Mouse (Mus musculus): ENCODE results near the gene Vkorc1. TPM values are rescaled to one million over a fixed set of nuclear protein-coding genes. Genes with fewer than 3 reads are reported as not detected.
"Not testable (repeated sequence)": the region's sequence is repeated elsewhere in the genome, so short reads cannot be mapped to it uniquely, and the experiment has no call there.

The Vkorc1 gene
- polyA plus RNA-seq, 1 experiment from 2014 or later, result 513 TPM

DNA sequence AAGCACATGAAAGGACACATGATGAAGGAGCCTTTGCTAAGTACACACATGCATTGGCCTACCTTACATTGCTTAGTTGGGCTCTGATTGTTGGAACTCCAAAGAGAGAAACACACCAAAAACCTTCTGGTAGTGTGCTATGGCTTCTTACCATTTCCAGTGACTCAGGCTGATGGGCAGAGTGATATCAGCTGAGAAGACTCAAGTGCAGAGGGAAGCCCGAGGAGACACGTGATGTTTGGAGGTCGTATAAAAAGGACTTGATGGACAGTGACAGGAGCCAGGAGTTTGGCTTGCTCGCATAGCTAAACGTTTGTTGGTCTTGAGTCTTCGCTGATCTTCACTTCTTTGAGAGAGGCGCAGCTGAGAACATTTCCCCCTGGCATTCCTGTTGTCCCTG, 2.1 kb upstream of the Vkorc1 start:
- Histone ChIP-seq H3K9ac (replicated peaks) (no peak overlapping the region), H3K27ac (ENCODE audit: low read depth) (no peak overlapping the region), H3K4me2 (ENCODE audit: low read depth, low read length) (no peak overlapping the region), H3K4me3 (ENCODE audit: low read depth, low read length) (no peak overlapping the region), H3K4me1 (ENCODE audit: insufficient read depth) (peaks cover 29% of the 10 kb centered on the region), H3K27me3 (ENCODE audit: insufficient read depth, low read length) (no peaks in the 10 kb centered on the region), H3K36me3 (replicated peaks; ENCODE audit: insufficient read depth, low read length) (peaks cover 3% of the 10 kb centered on the region; the same call in 1 of the 2 replicates), H3K9me3 (ENCODE audit: low read length) (no peaks in the 10 kb centered on the region)
- ATAC-seq, result no peak
- no peak for DNase-seq
- 82% methylated on average over 7 of the region's 7 CpGs for WGBS (ENCODE audit: insufficient replicate concordance)
- TF ChIP-seq CTCF (IDR thresholded peaks at IDR 0.05; ENCODE audit: low read depth), result no peak
- no peak for TF ChIP-seq EP300 (IDR thresholded peaks at IDR 0.05; ENCODE audit: low read depth)

DNA sequence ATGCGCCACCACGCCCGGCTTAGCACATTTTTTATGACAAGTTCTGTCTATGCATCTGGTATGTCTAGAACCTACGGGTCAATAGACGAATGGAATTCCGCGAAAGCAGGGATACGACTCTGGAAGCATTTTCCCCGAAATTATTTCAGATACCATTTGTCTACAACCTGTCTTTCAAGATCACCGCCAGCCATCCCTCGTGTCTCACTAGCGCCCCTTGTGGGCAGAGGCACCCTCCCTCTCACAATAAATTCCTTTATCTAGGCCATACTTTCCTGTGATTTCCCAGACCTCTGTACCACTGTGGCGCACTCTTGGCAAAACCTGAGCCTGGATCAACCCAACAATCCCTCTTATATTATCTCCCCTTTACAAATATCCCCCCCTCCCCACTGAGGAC, 967 bp upstream of the Vkorc1 start:
- H3K4me2 ChIP-seq (ENCODE audit: low read depth, low read length), result 0 out of 2 replicates have a peak overlapping the region, but pooled peaks have one; percentile 90
- DNase-seq (peak; percentile 80), ATAC-seq (no peak)
- no peak overlapping the region for H3K27ac ChIP-seq (ENCODE audit: low read depth)
- no peak overlapping the region for H3K4me3 ChIP-seq (ENCODE audit: low read depth, low read length)
- no peak overlapping the region for H3K9ac ChIP-seq (replicated peaks)
- peaks cover 29% of the 10 kb centered on the region for H3K4me1 ChIP-seq (ENCODE audit: insufficient read depth)
- peaks cover 4% of the 10 kb centered on the region; the same call in 1 of the 2 replicates for H3K36me3 ChIP-seq (replicated peaks; ENCODE audit: insufficient read depth, low read length)
- no peaks in the 10 kb centered on the region for H3K27me3 ChIP-seq (ENCODE audit: insufficient read depth, low read length)
- WGBS (ENCODE audit: insufficient replicate concordance), result 57% methylated on average over 13 of the region's 13 CpGs
- no peaks in the 10 kb centered on the region for H3K9me3 ChIP-seq (ENCODE audit: low read length)
- TF ChIP-seq CTCF (IDR thresholded peaks at IDR 0.05; ENCODE audit: low read depth), result peak; percentile 88
- no peak for TF ChIP-seq EP300 (IDR thresholded peaks at IDR 0.05; ENCODE audit: low read depth)

DNA sequence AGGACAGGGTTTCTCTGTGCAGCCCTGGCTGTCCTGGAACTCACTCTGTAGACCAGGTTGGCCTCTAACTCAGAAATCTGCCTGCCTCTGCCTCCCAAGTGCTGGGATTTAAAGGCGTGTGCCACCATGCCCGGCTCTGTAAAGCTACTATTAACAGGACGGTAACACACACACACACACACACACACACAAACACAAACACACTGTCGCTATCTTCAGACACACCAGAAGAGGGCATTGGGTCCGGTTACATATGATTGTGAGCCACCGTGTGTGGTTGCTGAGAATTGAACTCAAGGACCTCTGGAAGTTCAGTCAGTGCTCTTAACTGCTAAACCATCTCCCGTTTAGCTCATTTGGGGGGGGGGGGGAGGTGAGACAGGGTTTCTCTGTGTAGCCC, 474 bp upstream of the Vkorc1 start:
- DNase-seq; H3K9me3 ChIP-seq (ENCODE audit: low read length); H3K36me3 ChIP-seq (replicated peaks; ENCODE audit: insufficient read depth, low read length); H3K27me3 ChIP-seq (ENCODE audit: insufficient read depth, low read length); ATAC-seq; H3K9ac ChIP-seq (replicated peaks): not testable (repeated sequence)
- peak overlapping the region; percentile 64 for H3K4me3 ChIP-seq (ENCODE audit: low read depth, low read length)
- 58% methylated on average over 7 of the region's 7 CpGs for WGBS (ENCODE audit: insufficient replicate concordance)
- H3K27ac ChIP-seq (ENCODE audit: low read depth), result 0 out of 2 replicates have a peak overlapping the region, but pooled peaks have one; percentile 24
- peak overlapping the region; percentile 90 for H3K4me2 ChIP-seq (ENCODE audit: low read depth, low read length)
- peaks cover 29% of the 10 kb centered on the region for H3K4me1 ChIP-seq (ENCODE audit: insufficient read depth)

DNA sequence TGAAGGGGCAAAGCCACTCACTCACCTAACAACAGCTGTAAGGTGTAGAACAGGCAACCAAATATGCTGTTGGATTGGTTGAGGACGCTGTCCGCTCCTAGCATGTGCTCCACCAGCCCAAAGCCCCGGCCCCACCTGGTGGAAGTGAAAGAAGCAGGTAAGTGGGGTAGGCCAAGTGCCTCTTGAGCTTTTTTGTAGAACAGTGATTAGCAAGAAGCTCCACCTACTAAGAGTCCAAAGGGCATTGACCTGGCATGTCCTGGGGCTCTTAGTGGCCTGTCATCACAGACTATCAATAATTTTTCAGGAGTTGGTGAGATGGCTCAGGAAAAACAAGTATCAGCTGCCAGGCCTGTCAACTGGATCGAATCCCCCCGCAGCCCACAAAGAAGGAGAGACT, 937 bp downstream of the Vkorc1 start:
- 69% methylated on average over 5 of the region's 5 CpGs for WGBS (ENCODE audit: insufficient replicate concordance)
- H3K4me3 ChIP-seq (ENCODE audit: low read depth, low read length), result peak overlapping the region; percentile 64

GRCm38 (mm10) chr7:127890798-127891197, 4.6 kb downstream of the Vkorc1 start, which contains the start of gene Prss53:
Gene Prss53 (minus strand): TSS chr7:127890970.
- no peak within 1 kb of the TSS for H3K4me3 ChIP-seq (ENCODE audit: low read depth, low read length)
- 46% methylated on average over 4 of the region's 4 CpGs for WGBS (ENCODE audit: insufficient replicate concordance)

More for the DNA sequence above, 937 bp downstream of the Vkorc1 start:
- peak; percentile 59 for DNase-seq
- Histone ChIP-seq H3K4me1 (ENCODE audit: insufficient read depth) (peaks cover 18% of the 10 kb centered on the region), H3K36me3 (replicated peaks; ENCODE audit: insufficient read depth, low read length) (peaks cover 7% of the 10 kb centered on the region), H3K27me3 (ENCODE audit: insufficient read depth, low read length) (no peaks in the 10 kb centered on the region), H3K9me3 (ENCODE audit: low read length) (no peaks in the 10 kb centered on the region), H3K4me2 (ENCODE audit: low read depth, low read length) (peak overlapping the region; percentile 90), H3K27ac (ENCODE audit: low read depth) (peak overlapping the region; percentile 92), H3K9ac (replicated peaks) (peak overlapping the region; percentile 73)
- peak; percentile 46 for ATAC-seq
- TF ChIP-seq EP300 (IDR thresholded peaks at IDR 0.05; ENCODE audit: low read depth) (no peak), CTCF (IDR thresholded peaks at IDR 0.05; ENCODE audit: low read depth) (no peak; the same call in 1 of the 2 replicates)

DNA sequence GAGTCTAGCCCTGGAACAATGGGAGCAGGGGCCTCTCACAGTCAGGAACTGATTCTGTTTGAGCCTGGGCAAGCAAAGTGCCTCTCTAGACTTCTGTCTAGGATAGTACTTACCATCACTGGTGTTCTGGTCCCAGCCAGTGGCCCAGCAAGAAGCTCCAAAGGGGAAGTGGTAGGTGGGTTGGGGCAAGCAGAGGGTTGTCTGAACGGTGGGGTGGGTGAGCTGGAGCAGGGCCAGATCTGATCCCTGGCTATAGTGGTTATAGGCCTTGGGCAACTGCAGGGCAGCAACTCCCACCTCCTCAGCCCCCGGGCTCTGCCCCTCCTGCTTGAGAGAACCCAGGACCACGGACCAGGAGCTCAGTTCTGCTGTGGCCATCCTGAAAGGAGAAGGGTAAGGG, 6.6 kb downstream of the Vkorc1 start:
- DNase-seq (no peak), ATAC-seq (no peak)
- no peak overlapping the region for H3K27ac ChIP-seq (ENCODE audit: low read depth)
- peaks cover 4% of the 10 kb centered on the region; the same call in 1 of the 2 replicates for H3K4me1 ChIP-seq (ENCODE audit: insufficient read depth)
- no peaks in the 10 kb centered on the region for H3K9me3 ChIP-seq (ENCODE audit: low read length)
- no peaks in the 10 kb centered on the region for H3K27me3 ChIP-seq (ENCODE audit: insufficient read depth, low read length)
- peaks cover 43% of the 10 kb centered on the region for H3K36me3 ChIP-seq (replicated peaks; ENCODE audit: insufficient read depth, low read length)
- 47% methylated on average over 3 of the region's 3 CpGs for WGBS (ENCODE audit: insufficient replicate concordance)
- H3K4me2 ChIP-seq (ENCODE audit: low read depth, low read length), result no peak overlapping the region
- H3K4me3 ChIP-seq (ENCODE audit: low read depth, low read length), result no peak overlapping the region
- no peak for TF ChIP-seq CTCF (IDR thresholded peaks at IDR 0.05; ENCODE audit: low read depth)
- no peak for TF ChIP-seq EP300 (IDR thresholded peaks at IDR 0.05; ENCODE audit: low read depth)
- no peak overlapping the region for H3K9ac ChIP-seq (replicated peaks)

More at GRCm38 (mm10) chr7:127890798-127891197, 4.6 kb downstream of the Vkorc1 start, which contains the start of gene Prss53:
- no peak for TF ChIP-seq CTCF (IDR thresholded peaks at IDR 0.05; ENCODE audit: low read depth)
- no peak for TF ChIP-seq EP300 (IDR thresholded peaks at IDR 0.05; ENCODE audit: low read depth)
- Histone ChIP-seq H3K9me3 (ENCODE audit: low read length) (no peaks in the 10 kb centered on the region), H3K27me3 (ENCODE audit: insufficient read depth, low read length) (no peaks in the 10 kb centered on the region), H3K4me2 (ENCODE audit: low read depth, low read length) (no peak within 1 kb of the TSS), H3K27ac (ENCODE audit: low read depth) (no peak within 1 kb of the TSS), H3K9ac (replicated peaks) (no peak within 1 kb of the TSS; the same call in 1 of the 2 replicates), H3K36me3 (replicated peaks; ENCODE audit: insufficient read depth, low read length) (peaks cover 30% of the 10 kb centered on the region), H3K4me1 (ENCODE audit: insufficient read depth) (peaks cover 2% of the 10 kb centered on the region)
- DNase-seq, result peak; percentile 66
- ATAC-seq, result no peak

Measured in liver, postnatal 0 days (tissue).